Mouse (Mus musculus) E14TG2a.4 (cell line): ENCODE data around the gene Chit1.

Experiments used
- H3K27me3 ChIP-seq: 2 replicates; pipeline ENCODE4 v1.6.1; 2014; ENCODE audit warnings: low read length, control low read depth; ENCODE audit not compliant: insufficient read depth
- H3K36me3 ChIP-seq: 2 replicates; pipeline ENCODE4 v1.6.1; 2014; ENCODE audit warnings: low read length, control low read depth; ENCODE audit not compliant: insufficient read depth
- H3K4me1 ChIP-seq: replicated peaks from 2 replicates; pipeline ENCODE4 v1.6.1; 2014; ENCODE audit warnings: low read depth, low read length, control low read depth
- H3K4me3 ChIP-seq: replicated peaks from 2 replicates; pipeline ENCODE4 v1.5.1; 2014; ENCODE audit warnings: mild to moderate bottlenecking, low read length
- H3K9me3 ChIP-seq: 2 replicates; pipeline ENCODE4 v1.6.1; 2014; ENCODE audit warnings: low read length, control low read depth
- CTCF ChIP-seq: conservative IDR thresholded peaks from 2 replicates; pipeline ENCODE4 v1.5.1; 2014; ENCODE audit warnings: low read length
- NANOG ChIP-seq: IDR thresholded peaks from 2 replicates; pipeline ENCODE4 v1.6.1; 2014; ENCODE audit warnings: borderline replicate concordance, low read length, mixed read lengths
- POU5F1 ChIP-seq: IDR thresholded peaks from 2 replicates; pipeline ENCODE4 v1.6.1; 2014; ENCODE audit warnings: low read length, borderline replicate concordance

The Chit1 gene

DNA sequence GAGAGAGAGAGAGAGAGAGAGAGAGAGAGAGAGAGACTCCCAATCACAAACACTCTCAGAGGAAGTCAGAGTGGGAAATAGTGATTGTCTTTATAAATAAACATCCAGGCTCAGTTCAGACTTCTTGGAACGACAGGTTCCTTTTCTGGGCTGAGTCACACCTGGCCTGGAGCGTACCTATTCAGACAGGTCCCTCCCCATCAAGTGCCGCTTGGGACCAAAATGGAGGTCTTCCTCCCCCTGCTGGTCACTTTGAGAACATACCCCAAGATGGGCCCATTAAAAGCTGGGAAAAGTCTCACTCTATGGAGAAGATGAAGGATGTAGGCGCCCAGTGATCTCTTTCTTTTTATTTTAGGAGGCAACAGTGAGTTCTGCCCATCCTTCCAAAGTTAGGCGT, 4.3 kb upstream of the Chit1 start:
- H3K27me3 ChIP-seq, result 0 out of 2 replicates have a peak, but pooled peaks cover 7% of the 10 kb centered on the region
- no peaks in the 10 kb centered on the region for H3K9me3 ChIP-seq
- peaks cover 36% of the 10 kb centered on the region for H3K4me1 ChIP-seq
- no peak for TF ChIP-seq POU5F1
- no peak for TF ChIP-seq NANOG
- TF ChIP-seq CTCF, result peak; percentile 86
- no peaks in the 10 kb centered on the region for H3K36me3 ChIP-seq
- no peak overlapping the region for H3K4me3 ChIP-seq

DNA sequence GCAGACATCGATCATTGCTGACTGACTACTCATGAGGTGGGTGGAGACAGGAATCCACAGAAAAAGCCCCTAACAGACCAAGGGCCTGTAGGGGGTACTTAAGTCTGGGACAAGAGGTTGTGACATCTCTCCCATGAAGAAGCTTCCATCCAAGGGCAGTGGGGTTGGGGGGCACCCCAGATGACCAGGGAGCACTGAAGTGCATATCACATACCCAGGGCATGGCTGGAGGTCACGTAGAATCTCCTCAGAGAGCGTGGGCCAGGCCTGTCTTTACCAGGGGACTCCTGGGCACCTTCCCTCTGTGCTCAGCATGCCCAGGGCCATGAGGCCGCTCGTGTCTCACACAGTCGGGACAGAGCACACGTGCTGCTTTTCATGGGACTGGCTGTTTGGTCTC, 3.3 kb upstream of the Chit1 start:
- Histone ChIP-seq H3K27me3 (0 out of 2 replicates have a peak, but pooled peaks cover 7% of the 10 kb centered on the region), H3K36me3 (no peaks in the 10 kb centered on the region), H3K4me1 (peaks cover 34% of the 10 kb centered on the region), H3K4me3 (no peak overlapping the region), H3K9me3 (no peaks in the 10 kb centered on the region)
- TF ChIP-seq NANOG (no peak), POU5F1 (no peak), CTCF (no peak)

DNA sequence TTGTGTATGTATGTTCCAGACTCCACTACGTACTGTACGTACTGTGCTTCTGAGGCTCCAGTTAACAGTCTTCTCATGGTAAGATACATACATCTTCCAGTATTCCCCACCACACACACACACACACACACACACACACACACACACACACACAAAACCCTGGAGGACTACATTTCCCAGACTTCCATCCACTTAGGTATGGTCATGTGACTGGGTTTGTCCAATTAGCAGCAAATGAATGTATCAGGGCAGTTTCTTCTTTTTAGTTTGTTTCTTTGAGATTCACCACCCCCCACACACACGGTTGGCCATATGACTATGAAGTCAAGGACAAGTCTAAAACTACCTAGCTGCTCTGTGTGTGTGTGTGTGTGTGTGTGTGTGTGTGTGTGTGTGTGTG, 1.0 kb upstream of the Chit1 start:
- peaks cover 32% of the 10 kb centered on the region for H3K4me1 ChIP-seq
- TF ChIP-seq POU5F1, result no peak
- TF ChIP-seq NANOG, result no peak
- no peak for TF ChIP-seq CTCF
- H3K36me3 ChIP-seq, result no peaks in the 10 kb centered on the region
- no peaks in the 10 kb centered on the region for H3K9me3 ChIP-seq
- peaks cover 12% of the 10 kb centered on the region; the same call in 1 of the 2 replicates for H3K27me3 ChIP-seq
- H3K4me3 ChIP-seq, result no peak overlapping the region

- Histone ChIP-seq H3K9me3 (no peaks in the 10 kb centered on the region), H3K4me1 (peaks cover 32% of the 10 kb centered on the region), H3K27me3 (peaks cover 10% of the 10 kb centered on the region; the same call in 1 of the 2 replicates), H3K36me3 (no peaks in the 10 kb centered on the region), H3K4me3 (no peak overlapping the region)
- TF ChIP-seq NANOG (no peak), CTCF (no peak), POU5F1 (no peak)
Observed at GRCm38 (mm10) chr1:134110449-134110848, 593 bp upstream of the Chit1 start.

DNA sequence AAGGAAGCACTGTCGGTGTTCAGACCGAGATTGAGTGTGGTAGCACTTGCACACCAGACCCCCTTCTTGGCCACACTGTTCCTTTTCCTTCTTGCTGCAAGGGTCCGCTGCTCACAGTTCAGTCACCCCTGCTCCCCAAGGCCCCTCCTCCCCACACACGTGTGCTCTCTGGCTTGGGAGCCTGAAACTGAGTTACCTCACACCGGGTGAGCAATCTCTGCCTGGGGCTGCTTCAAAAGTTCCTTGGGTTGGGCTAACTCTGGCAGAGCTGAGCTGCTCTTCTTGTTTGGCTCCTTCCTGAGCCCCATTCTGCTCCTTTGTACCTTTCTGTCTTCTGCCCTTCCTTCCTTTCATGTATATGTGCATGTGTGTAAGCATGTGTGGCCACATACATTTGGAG, 2.5 kb downstream of the Chit1 start:
- Histone ChIP-seq H3K4me1 (peaks cover 37% of the 10 kb centered on the region), H3K4me3 (no peak overlapping the region), H3K27me3 (peaks cover 4% of the 10 kb centered on the region; the same call in 1 of the 2 replicates), H3K36me3 (no peaks in the 10 kb centered on the region), H3K9me3 (no peaks in the 10 kb centered on the region)
- TF ChIP-seq POU5F1, result no peak
- no peak for TF ChIP-seq CTCF
- TF ChIP-seq NANOG, result no peak

GRCm38 (mm10) chr1:134114018-134114417, 3.0 kb downstream of the Chit1 start:
- H3K4me3 ChIP-seq, result no peak overlapping the region
- no peaks in the 10 kb centered on the region for H3K36me3 ChIP-seq
- H3K9me3 ChIP-seq, result peaks cover under 1% of the 10 kb centered on the region
- H3K4me1 ChIP-seq, result peaks cover 37% of the 10 kb centered on the region
- peaks cover 4% of the 10 kb centered on the region; the same call in 1 of the 2 replicates for H3K27me3 ChIP-seq
- TF ChIP-seq CTCF, result no peak
- no peak for TF ChIP-seq NANOG
- TF ChIP-seq POU5F1, result no peak

GRCm38 (mm10) chr1:134114730-134115129, 3.7 kb downstream of the Chit1 start:
- Histone ChIP-seq H3K36me3 (no peaks in the 10 kb centered on the region), H3K9me3 (peaks cover 8% of the 10 kb centered on the region), H3K4me3 (no peak overlapping the region), H3K27me3 (peaks cover 4% of the 10 kb centered on the region; the same call in 1 of the 2 replicates), H3K4me1 (peaks cover 37% of the 10 kb centered on the region)
- TF ChIP-seq POU5F1 (no peak), CTCF (no peak), NANOG (no peak)

GRCm38 (mm10) chr1:134115424-134115823, 4.4 kb downstream of the Chit1 start:
- Histone ChIP-seq H3K9me3 (peaks cover 10% of the 10 kb centered on the region), H3K36me3 (no peaks in the 10 kb centered on the region), H3K4me3 (no peak overlapping the region), H3K4me1 (peaks cover 34% of the 10 kb centered on the region), H3K27me3 (peaks cover 4% of the 10 kb centered on the region; the same call in 1 of the 2 replicates)
- TF ChIP-seq CTCF (no peak), POU5F1 (no peak), NANOG (no peak)

DNA sequence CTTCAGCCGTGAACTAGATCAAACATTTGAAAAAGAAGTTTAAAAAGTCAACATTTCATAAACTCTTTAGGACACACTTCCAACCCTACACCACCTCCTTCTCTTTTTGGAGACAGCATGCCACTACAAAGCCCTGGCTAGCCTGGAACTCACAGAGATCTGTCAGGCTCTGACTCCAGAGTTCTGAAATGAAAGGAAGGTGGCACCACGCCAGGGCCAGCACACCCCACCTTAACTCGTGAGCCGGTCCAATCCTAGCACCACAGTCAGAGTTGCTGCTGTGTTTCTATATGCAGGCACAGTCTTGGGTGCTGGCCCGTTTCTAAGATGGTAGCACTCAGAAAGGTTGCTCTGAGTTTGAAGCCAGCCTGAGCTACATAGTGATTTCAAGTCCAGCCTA, 6.1 kb downstream of the Chit1 start:
- peaks cover 4% of the 10 kb centered on the region; the same call in 1 of the 2 replicates for H3K27me3 ChIP-seq
- H3K4me3 ChIP-seq, result no peak overlapping the region
- no peaks in the 10 kb centered on the region for H3K36me3 ChIP-seq
- TF ChIP-seq POU5F1 (no peak), NANOG (no peak), CTCF (no peak)
- H3K9me3 ChIP-seq, result peaks cover 10% of the 10 kb centered on the region
- peaks cover 28% of the 10 kb centered on the region for H3K4me1 ChIP-seq
